Mouse (Mus musculus): Measurements from ENCODE around the gene Prkg1.

Gene Prkg1

DNA sequence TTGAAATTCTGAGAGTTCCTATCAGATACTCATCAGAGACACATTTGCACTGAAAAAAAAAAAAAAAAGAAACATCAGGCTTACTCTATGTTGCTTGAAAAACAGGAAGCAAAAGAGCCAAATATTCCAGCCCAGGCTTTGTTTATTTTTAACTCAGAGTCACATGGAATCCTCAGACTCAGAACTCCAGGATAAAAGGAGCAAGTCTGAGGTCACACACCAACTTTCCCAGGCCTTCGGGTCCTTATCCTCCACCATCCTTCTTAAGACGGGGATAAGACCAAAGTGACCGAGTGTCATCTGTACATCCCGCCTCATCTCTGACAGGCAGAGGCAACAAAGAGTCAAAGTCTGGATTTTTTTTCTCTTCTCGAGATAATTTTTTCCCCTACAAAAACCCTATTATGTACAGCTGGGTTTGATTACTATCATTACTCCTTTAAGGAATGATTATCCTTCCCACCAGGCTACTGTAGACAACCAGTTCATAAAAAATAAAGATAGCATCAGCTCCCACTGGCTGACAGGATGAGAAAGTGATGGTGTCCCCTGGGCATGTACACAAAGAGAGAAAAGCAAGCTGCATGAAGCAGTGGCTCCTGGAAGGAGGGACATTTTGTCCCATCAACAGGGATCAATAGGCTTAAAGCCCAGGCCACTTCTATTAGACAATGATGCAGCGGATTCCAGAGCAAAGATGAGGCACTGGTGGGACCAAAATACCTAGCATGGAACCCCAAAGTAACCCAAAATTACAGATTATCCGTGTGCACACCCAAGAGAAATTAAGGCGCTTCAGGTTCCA, 21.4 kb downstream of the Prkg1 start:
- no peak for DNase-seq (ENCODE audit: low spot score)

- no peak for DNase-seq (ENCODE audit: low spot score)
Observed at GRCm38 (mm10) chr19:31714900-31715299, 49.9 kb downstream of the Prkg1 start.

DNA sequence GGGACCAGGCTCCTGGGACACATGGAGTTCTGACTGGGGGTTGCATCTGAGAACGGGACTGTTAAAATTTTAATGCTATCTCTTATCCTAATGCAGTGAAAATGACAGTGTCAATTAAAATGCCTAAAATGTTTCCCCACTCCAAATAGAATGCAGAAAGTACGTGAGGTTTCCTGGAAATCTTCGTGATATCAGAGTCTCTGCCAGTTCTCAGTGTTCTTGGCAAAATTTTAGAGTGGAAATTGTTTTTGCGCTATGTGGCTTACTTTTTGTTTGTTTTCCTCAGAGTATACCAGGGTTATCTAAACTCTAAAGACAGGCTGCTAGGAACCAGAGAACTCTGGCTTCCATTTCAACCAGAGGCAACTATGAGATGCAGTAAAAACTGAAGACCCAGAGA, 50.4 kb downstream of the Prkg1 start:
- DNase-seq (ENCODE audit: low spot score): no peak

DNA sequence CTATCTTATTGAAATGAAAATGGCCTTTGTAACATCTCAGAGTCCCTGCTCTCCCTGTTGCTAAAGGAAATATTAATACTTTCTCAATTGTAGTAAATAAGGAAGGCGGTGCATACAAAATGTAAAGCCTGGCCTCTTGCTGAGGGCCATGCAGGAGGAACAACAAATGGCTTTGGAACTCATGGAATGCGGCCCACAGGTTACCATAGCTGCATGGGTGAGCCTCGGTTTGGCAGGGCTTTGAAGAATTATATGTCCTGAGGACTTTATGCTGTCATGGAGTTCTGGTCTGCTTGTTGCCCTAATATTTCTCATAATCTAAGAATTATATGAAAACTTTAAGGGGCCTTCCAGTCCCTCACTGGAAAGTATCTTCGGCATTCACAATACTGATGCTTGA, 51.5 kb downstream of the Prkg1 start:
- no peak for DNase-seq (ENCODE audit: low spot score)

DNA sequence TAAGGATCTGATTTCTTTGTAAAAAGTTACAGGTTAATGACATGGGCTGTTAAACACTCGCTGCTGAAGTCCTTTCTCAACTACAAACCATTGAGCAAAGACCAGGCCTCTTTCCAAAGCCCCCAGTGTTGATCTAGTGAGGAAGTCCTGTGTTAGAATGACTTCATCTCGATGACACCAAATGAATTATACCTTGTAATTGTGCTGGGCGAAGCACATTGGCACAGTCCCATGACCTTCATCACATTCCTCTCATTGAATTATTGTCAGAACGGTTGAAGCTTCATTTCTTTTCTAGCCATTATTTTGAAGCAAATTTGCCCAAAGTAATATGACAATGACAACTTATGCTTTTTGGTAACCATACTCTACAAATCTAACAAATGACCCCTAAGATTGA, 54.5 kb downstream of the Prkg1 start:
- no peak for DNase-seq (ENCODE audit: low spot score)

- DNase-seq (ENCODE audit: low spot score): no peak
Observed at GRCm38 (mm10) chr19:31703991-31704390, 60.8 kb downstream of the Prkg1 start.

- DNase-seq (ENCODE audit: low spot score): no peak
Observed at GRCm38 (mm10) chr19:31698916-31699315, 65.9 kb downstream of the Prkg1 start.

DNA sequence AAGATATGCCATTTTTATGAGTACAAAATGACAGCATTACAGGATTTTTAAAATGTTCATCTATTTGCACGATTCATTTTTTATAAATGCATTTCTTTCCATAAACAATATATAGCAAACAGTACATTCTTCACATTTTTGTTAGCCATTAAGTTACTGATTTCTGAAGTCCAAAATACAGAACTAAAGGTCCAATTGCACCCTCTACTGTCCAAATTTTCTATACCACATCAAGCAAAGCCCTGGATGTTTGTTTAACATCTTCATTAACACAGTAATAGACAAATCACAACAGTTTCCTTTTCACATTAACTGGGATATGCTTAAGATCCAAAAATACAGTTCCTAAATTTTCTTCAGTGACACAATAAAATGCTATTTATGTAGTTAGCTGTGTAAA, 84.0 kb downstream of the Prkg1 start:
- DNase-seq (ENCODE audit: low spot score): no peak

DNA sequence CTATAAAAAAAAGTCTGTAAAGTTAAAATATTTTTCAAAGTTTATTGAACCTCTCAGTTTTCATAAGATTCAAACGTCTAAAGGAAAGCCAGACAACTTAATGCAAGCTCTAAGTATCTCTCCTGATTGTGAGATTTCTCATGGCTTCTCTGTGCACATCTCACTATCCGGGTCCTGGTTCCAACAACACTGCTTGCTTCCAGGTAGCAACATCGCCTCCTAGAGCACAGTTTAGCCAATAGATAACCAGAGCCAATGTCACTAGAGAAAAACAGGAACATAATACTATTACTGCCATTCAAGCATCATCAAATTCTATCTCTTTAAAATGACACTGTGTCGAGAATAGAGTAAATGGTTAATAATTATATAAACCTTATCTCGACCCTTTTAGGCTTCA, 86.5 kb downstream of the Prkg1 start:
- no peak for DNase-seq (ENCODE audit: low spot score)

DNA sequence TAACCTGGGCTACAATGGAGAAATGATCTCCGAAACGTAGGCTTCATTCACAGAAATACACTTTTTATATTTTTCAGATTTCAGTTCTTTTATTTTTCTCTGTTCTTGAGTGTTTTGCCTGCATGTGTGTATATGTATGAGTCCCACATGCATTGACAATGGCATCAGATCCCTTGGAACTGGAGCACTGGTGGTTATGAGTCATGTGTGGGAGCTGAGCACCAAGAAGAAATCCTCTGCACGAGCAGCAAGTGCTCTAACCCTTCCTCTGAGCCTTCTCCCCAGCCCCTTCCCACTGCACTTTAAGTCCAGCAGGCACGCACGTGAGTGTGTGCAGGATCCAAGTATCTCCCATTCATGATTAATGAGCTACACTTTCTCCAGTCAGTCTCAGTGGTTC, 93.1 kb downstream of the Prkg1 start:
- no peak for DNase-seq (ENCODE audit: low spot score)

GRCm38 (mm10) chr19:31665007-31665406, 99.8 kb downstream of the Prkg1 start:
- no peak for DNase-seq (ENCODE audit: low spot score)

- DNase-seq (ENCODE audit: low spot score): no peak
Observed at GRCm38 (mm10) chr19:31664159-31664991, 100.5 kb downstream of the Prkg1 start.

- no peak for DNase-seq (ENCODE audit: low spot score)
Observed at GRCm38 (mm10) chr19:31663437-31664158, 101.2 kb downstream of the Prkg1 start.

DNA sequence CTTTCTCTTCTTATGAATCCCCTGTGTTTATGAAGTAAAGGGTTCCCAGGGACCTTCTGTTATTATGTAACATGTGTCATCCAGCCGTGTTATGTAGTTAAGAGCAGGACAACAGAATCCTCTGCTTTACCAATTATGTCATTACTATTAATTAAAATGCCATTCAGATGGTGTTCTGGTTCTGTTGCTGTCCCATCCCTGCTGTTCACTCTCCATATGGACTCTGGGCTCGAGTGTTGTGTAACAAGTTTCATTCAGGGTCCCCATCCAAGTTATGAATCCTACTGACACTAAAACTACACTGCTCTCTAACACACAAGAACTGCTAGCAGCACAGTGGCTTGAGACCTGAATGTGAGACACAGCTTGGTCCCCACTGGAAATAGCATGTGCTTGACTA, 102.0 kb downstream of the Prkg1 start:
- no peak for DNase-seq (ENCODE audit: low spot score)

DNA sequence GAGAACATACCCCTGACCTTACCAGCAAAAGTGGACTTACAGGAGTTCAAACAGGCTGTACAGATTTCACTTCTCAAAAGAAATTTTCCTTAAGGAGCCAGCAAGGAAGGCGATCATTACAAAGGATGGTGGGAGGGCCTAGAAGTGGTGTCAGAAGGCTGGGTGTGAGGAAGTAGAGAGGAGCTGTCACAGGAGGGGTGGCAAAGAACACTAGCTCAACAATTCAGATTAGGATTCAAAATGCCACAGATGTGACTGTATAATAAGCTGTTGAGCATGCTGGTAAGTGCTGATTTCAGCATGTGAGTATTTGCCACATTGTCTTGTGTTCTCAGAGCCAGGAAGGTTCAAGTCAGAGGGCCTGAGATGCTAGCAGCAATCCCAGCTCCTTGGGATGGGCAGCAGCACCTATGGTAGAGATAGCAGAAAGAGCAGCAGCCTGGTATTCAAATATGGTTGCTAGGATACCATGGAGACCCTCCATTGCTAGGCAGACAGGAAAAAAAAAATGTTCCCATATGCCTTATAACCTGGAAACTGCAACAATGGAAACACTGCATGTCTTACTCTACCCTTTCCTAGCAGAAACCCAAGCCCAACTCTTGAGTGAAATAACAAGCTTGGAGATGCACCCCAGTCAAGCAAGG, 106.0 kb downstream of the Prkg1 start:
- DNase-seq (ENCODE audit: low spot score): no peak

DNA sequence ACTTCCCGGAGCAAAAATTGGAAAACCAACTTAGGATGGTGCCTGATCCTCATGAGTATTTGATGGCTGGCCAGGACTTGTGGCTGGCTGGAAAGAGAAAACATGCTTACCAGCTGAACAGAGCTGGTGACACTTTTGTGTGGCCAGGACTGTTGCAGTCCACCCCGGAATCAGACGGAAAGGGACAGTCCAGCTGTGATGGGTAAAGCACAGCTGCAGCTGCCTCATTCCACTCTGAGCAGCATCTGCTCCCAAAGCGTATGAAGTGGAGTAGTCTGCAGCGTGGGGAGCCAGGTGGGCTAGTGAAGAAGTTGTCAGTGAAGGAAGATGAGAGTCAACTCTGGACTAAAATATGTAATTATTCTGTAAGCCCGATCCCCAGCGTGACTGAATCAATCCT, 108.6 kb downstream of the Prkg1 start:
- DNase-seq (ENCODE audit: low spot score): no peak

- no peak for DNase-seq (ENCODE audit: low spot score)
Observed at GRCm38 (mm10) chr19:31655826-31656225, 109.0 kb downstream of the Prkg1 start.

- DNase-seq (ENCODE audit: low spot score): no peak
Observed at GRCm38 (mm10) chr19:31654022-31654421, 110.8 kb downstream of the Prkg1 start.

DNA sequence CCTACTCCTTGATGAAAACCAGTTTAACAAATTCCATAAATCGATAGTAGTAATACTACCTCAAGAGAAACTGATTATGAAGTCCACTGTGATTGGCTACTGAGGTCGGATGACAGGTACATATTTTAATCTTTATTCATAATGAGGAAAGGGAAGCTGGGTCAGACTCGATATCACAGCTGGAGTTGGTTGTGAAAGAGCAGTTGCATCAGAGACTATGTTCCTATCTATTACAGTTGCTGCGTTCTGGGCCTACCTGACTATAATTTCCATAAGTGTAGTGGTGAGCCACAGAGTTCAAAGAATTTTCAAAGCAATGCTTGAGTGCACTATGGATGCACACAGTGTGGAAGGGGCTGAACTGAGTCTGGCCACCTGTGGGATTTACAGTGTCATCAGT, 114.4 kb downstream of the Prkg1 start:
- DNase-seq (ENCODE audit: low spot score): no peak

DNA sequence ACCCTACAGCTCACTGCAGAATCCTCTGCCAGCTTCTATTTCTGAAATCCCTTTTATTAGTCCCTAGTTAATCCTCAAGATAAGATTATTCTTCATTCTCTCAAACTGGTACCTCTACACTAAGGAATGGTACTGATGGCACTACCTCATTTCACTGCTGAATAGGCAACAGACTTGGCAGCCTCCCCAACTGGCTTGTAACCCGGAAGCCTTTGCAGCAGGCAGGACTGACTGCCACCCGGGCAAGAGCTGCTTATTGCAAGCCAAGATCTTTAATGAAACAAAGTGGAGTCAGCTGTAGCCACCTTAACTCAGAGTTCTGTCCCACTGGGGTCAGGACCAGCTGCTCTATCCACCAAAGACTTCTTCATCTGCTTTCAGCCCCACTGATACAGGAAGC, 117.3 kb downstream of the Prkg1 start:
- no peak for DNase-seq (ENCODE audit: low spot score)

DNA sequence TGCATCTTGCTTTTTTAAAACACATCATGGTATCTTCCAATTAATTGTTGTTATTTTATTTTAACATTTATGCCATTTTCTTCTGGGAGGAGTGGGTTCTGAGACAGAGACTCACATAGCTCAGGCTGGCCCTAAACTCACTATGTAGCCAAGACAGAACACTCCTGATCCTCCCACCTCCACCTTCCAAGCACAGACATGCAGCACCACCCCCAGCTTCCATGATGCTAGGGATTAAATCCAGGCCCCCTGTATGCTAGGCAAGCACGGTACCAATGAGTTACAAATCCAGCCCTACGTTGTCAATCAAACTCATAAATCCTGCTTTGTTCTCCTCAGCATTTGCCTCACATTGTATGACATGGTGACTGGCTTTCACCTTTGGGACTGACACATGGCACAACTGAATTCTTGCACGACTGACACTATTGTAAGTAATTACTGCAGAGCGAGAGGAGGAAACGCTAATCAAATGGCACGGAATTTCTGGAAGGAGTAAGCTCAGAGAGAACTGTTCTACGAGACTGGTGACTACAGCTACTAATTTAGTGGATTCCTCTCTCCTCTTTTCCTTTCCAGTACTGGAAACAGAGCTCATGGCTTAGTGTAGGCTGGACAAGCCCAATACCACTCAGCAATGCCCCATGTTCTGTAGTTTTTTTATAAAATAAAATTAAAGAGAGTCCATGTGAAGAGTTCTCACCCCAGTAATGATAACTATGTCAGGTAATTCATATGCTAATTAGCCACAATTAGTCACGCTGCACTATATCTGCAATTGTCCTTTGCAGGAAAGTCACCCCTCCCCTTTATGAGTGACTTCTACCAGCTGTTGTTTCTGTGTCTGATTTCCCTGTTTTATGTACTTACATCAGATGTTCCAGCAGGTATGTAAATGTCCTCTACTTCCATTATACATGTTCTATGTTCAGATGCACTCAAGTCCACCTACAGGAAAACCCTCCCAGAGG, 133.6 kb downstream of the Prkg1 start:
- no peak for DNase-seq (ENCODE audit: low spot score)

Measured in c-Kit-positive CD71-positive TER-119-positive erythroid progenitor cells, embryonic 14.5 days (primary cell).